Mouse (Mus musculus) heart, embryonic 11.5 days (tissue): ENCODE measurements around the gene Olfr651. TPM values are rescaled to one million over a fixed set of nuclear protein-coding genes. Genes with fewer than 3 reads are reported as not detected.

Experiments
- ATAC-seq: fragments of 200-750 bp; cut with Nextera tagmentation; replicated peaks from 2 replicates; pipeline ENCODE4 v1.8.0; 2017; ENCODE audit warnings: moderate library complexity; ENCODE audit not compliant: insufficient number of reproducible peaks, low FRiP score, low TSS enrichment
- H3K27ac ChIP-seq: fragments of 300-500 bp; sonication (generic); 2 replicates; pipeline ENCODE4 v1.5.1; 2014; ENCODE audit warnings: mild to moderate bottlenecking, low read depth, low read length
- H3K27me3 ChIP-seq: fragments of 300-500 bp; sonication (generic); 2 replicates; pipeline ENCODE4 v1.6.1; 2014; ENCODE audit warnings: mild to moderate bottlenecking, low read length, mixed read lengths; ENCODE audit not compliant: control insufficient read depth, insufficient read depth
- H3K36me3 ChIP-seq: fragments of 300-500 bp; sonication (generic); 2 replicates; pipeline ENCODE4 v1.6.1; 2014; ENCODE audit warnings: mild to moderate bottlenecking, low read length, moderate library complexity, mixed read lengths; ENCODE audit not compliant: control insufficient read depth, insufficient read depth
- H3K4me1 ChIP-seq: fragments of 300-500 bp; sonication (generic); 2 replicates; pipeline ENCODE4 v1.6.1; 2014; ENCODE audit warnings: low read length; ENCODE audit not compliant: control insufficient read depth, insufficient read depth
- H3K4me2 ChIP-seq: fragments of 300-500 bp; sonication (generic); 2 replicates; pipeline ENCODE4 v1.6.1; 2014; ENCODE audit warnings: mild to moderate bottlenecking, moderate library complexity
- H3K4me3 ChIP-seq: fragments of 300-500 bp; sonication (generic); 2 replicates; pipeline ENCODE4 v1.5.1; 2014; ENCODE audit warnings: low read depth, low read length
- H3K9ac ChIP-seq: fragments of 300-500 bp; sonication (generic); 2 replicates; pipeline ENCODE4 v1.6.1; 2014; ENCODE audit warnings: mild to moderate bottlenecking, low read depth, low read length, moderate library complexity
- H3K9me3 ChIP-seq: fragments of 300-500 bp; sonication (generic); replicated peaks from 2 replicates; pipeline ENCODE4 v1.6.1; 2016; ENCODE audit warnings: low read length; ENCODE audit not compliant: control insufficient read depth
- WGBS: fragments of 180-500 bp; shearing (Covaris S2); extraction: QIAGEN DNeasy Blood & Tissue Kit; methylation state at CpG from one replicate; pipeline ENCODE4 v1.1.7; 2014; ENCODE audit not compliant: insufficient replicate concordance; 5-methylcytosine and 5-hydroxymethylcytosine counted together
- polyA plus RNA-seq: library from polyadenylated mRNA; unstranded; fragments of >200 nt; fragmentation: Nextera tagmentation; extraction: Ambion mirVana; gene quantifications from 2 replicates; pipeline ENCODE4 v1.2.1, GENCODE M21; 2014

Olfr651 gene
- polyA plus RNA-seq, 1 experiment from 2014 or later = not detected

DNA sequence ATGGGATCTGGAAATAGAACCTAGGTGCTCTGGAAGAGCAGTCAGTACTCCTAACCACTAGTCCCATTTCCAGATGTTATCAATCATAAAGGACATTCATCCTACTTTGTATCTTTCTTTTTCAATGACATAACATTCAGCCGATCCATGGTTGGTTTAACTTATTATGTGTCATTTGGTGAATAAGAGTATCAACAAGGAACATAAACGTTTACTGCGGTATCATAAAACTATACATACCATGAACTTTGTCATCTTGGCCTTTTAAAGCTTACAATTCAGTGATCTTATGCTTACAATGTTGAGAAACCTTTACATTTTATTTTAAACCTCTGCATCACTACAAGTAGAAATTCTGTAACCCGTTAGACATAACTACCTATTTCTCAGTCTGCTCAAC is 31.5 kb downstream of the Olfr651 start:
- H3K4me2 ChIP-seq = no peak overlapping the region
- no peak for ATAC-seq
- H3K9ac ChIP-seq = no peak overlapping the region
- 85% methylated on average over 4 of the region's 4 CpGs for WGBS
- no peak overlapping the region for H3K4me3 ChIP-seq
- no peaks in the 10 kb centered on the region for H3K9me3 ChIP-seq
- no peaks in the 10 kb centered on the region for H3K4me1 ChIP-seq
- no peaks in the 10 kb centered on the region for H3K36me3 ChIP-seq
- no peaks in the 10 kb centered on the region for H3K27me3 ChIP-seq
- no peak overlapping the region for H3K27ac ChIP-seq

DNA sequence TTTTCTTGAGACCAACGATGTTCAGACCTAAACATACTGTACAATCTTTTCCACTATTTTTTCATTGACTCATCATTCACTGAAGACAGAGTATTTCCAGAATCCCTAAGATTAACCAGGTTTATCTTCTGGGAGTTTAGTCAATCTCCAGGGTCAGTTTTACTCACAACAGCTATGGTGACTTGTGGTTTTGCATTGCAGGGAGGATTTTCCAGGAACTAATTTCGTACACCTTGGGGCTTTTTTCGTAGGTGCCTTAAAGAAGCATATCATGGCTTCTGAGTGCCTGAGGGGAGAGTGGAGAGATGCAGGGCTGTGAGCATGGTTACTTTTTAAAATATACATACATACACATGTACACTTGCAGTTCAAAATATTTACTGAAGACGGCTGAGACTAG is 36.8 kb downstream of the Olfr651 start, which contains the start of gene Olfr654:
Gene Olfr654, plus strand, starts transcription at position 301 of the 400 bp plus-strand sequence.
- no peak within 1 kb of the TSS for H3K4me3 ChIP-seq
- no peaks in the 10 kb centered on the region for H3K9me3 ChIP-seq
- no peak for ATAC-seq
- no peaks in the 10 kb centered on the region for H3K27me3 ChIP-seq
- H3K27ac ChIP-seq = no peak within 1 kb of the TSS
- no peaks in the 10 kb centered on the region for H3K4me1 ChIP-seq
- H3K36me3 ChIP-seq = no peaks in the 10 kb centered on the region
- no peak within 1 kb of the TSS for H3K9ac ChIP-seq
- WGBS = 83% methylated on average over 4 of the region's 4 CpGs
- H3K4me2 ChIP-seq = no peak within 1 kb of the TSS

DNA sequence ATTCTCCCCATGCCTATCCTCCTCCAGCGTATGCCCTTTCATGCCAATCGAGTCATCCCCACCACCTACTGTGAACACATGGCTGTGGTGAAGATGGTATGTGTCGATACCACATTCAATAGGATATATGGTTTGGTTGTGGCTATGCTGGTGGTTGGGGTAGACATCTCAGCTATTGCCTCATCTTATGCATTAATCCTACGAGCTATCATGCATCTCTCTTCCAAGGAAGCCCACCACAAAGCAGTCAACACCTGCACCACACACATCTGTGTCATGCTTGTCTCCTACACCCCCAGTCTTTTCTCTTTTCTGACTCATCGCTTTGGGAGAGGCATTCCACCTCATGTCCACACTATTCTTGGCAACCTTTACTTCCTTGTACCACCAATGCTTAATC is 38.3 kb downstream of the Olfr651 start:
- H3K4me2 ChIP-seq = no peak overlapping the region
- WGBS = 78% methylated on average over 5 of the region's 5 CpGs
- no peak for ATAC-seq

DNA sequence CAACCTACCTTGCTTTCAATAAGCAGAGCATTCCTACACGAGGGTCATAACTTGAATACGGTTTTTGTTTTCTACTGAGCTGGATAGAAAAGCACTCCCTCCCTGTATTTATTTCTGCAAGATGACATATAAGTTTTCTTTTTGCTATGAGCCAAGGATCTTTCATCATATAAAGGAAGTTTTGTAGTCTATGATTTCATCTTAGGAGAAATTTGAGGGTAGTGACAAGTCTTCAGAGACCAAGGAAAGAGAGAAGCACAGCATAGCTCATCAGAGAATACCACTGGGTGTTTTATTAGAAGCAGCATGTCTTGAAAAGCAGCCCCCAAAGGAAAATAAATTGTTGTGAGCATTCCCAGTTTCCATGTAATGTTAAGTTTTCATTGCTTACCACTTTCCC is 51.7 kb downstream of the Olfr651 start, which contains the start of gene Olfr655:
Gene Olfr655, minus strand, starts transcription at position 101 of the 400 bp plus-strand sequence.
- Histone ChIP-seq H3K27ac (no peak within 1 kb of the TSS), H3K27me3 (no peaks in the 10 kb centered on the region), H3K4me3 (no peak within 1 kb of the TSS), H3K4me2 (no peak within 1 kb of the TSS), H3K4me1 (no peaks in the 10 kb centered on the region), H3K9ac (no peak within 1 kb of the TSS), H3K36me3 (no peaks in the 10 kb centered on the region), H3K9me3 (0 out of 2 replicates have a peak, but pooled peaks cover 2% of the 10 kb centered on the region)
- WGBS = 85% methylated on average over 2 of the region's 2 CpGs
- ATAC-seq = no peak

More for the DNA sequence above, 38.3 kb downstream of the Olfr651 start:
- Histone ChIP-seq H3K27me3 (no peaks in the 10 kb centered on the region), H3K4me1 (no peaks in the 10 kb centered on the region), H3K9ac (no peak overlapping the region), H3K9me3 (no peaks in the 10 kb centered on the region), H3K36me3 (no peaks in the 10 kb centered on the region), H3K4me3 (no peak overlapping the region), H3K27ac (no peak overlapping the region)

DNA sequence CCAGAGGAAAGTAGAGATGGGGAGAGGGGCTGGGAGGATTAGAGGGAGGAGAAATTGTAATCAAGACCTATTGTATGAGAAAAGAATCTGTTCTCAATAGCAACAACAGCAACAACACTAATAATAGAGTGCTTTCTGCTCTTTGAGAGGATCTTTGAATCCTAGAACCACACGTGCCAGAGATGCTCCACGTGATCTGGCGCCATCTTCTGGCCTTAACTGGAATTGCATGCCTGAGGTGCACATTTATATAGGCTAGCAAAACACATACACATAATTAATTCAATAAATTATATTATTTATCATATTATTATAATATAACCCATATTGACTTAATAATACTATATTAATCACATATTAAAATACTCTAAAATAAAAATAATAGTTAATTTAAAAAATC is 53.2 kb downstream of the Olfr651 start:
- Histone ChIP-seq H3K4me1 (no peaks in the 10 kb centered on the region), H3K4me3 (no peak overlapping the region), H3K9ac (no peak overlapping the region), H3K27ac (no peak overlapping the region), H3K9me3 (0 out of 2 replicates have a peak, but pooled peaks cover 2% of the 10 kb centered on the region), H3K27me3 (no peaks in the 10 kb centered on the region), H3K36me3 (no peaks in the 10 kb centered on the region), H3K4me2 (no peak overlapping the region)
- WGBS = 2% methylated on average over 3 of the region's 3 CpGs
- ATAC-seq = no peak

Other genes starting within 250 kb of the Olfr651 start
- 9.3 and 10.6 TPM in 2 replicates for gene Trim12a, start 234.7 kb upstream of the Olfr651 start, polyA plus RNA-seq
- gene Trim34b, start 220.7 kb upstream of the Olfr651 start, polyA plus RNA-seq = 0.20 TPM in 1 of 2 replicates, not detected in the other
- gene Trim12c, start 196.8 kb upstream of the Olfr651 start, polyA plus RNA-seq = 1.6 and 2.8 TPM in 2 replicates
- 0.16 TPM in 1 of 2 replicates, not detected in the other for gene Trim30b, start 180.2 kb upstream of the Olfr651 start, polyA plus RNA-seq
- not detected in 2 replicates for gene Trim30c, start 149.3 kb upstream of the Olfr651 start, polyA plus RNA-seq
- gene Trim30a, start 84.9 kb upstream of the Olfr651 start, polyA plus RNA-seq = 0.45 and 0.80 TPM in 2 replicates
- gene Trim30d, start 42.3 kb upstream of the Olfr651 start, polyA plus RNA-seq = 0.07 TPM in 1 of 2 replicates, not detected in the other
- gene Olfr652, start 10.8 kb downstream of the Olfr651 start, polyA plus RNA-seq = not detected in 2 replicates
- gene Olfr653, start 27.2 kb downstream of the Olfr651 start, polyA plus RNA-seq = not detected in 2 replicates
- not detected in 2 replicates for gene Olfr654, start 36.9 kb downstream of the Olfr651 start, polyA plus RNA-seq
- gene Olfr655, start 51.6 kb downstream of the Olfr651 start, polyA plus RNA-seq = not detected in 2 replicates
- not detected in 2 replicates for gene Olfr656, start 63.8 kb downstream of the Olfr651 start, polyA plus RNA-seq
- not detected in 2 replicates for gene Olfr657, start 74.7 kb downstream of the Olfr651 start, polyA plus RNA-seq
- gene Olfr658, start 97.2 kb downstream of the Olfr651 start, polyA plus RNA-seq = 0.09 TPM in 1 of 2 replicates, not detected in the other
- not detected in 2 replicates for gene Olfr659, start 116.6 kb downstream of the Olfr651 start, polyA plus RNA-seq
- gene Olfr661, start 136.4 kb downstream of the Olfr651 start, polyA plus RNA-seq = not detected in 2 replicates
- gene Usp17le, start 227.3 kb downstream of the Olfr651 start, polyA plus RNA-seq = not detected in 2 replicates